Mouse (Mus musculus) left cerebral cortex, adult 2 months (tissue): ENCODE measurements around the gene Xpo6. TPM values are rescaled to one million over a fixed set of nuclear protein-coding genes. Genes with fewer than 3 reads are reported as not detected.

ENCODE experiments used
- DNase-seq, 2 experiments: peaks; one replicate each; pipeline ENCODE4 v3.0.0; 2021 to 2022; ENCODE audit warnings: low spot score in 2 of 2, mixed read lengths in 1 of 2; ENCODE audit errors: extremely low spot score in 1 of 2
- H3K27ac ChIP-seq: fragments of 200-600 bp; 2 replicates; pipeline ENCODE4 v1.8.1; 2022
- H3K4me3 ChIP-seq: fragments of 200-600 bp; 2 replicates; pipeline ENCODE4 v1.8.1; 2022
- CTCF ChIP-seq: fragments of 200-600 bp; IDR thresholded peaks from 2 replicates; pipeline ENCODE4 v1.8.1; 2022; ENCODE audit warnings: antibody characterized with exemption, mild to moderate bottlenecking, moderate library complexity
- intact Hi-C: fragments of 180-260 bp; cut with DNase I; formaldehyde crosslinking; loops from one replicate; pipeline ENCODE4 v1.15.1; 2025
- total RNA-seq, 2 experiments: library from RNA; stranded (reverse); gene quantifications; 2 replicates each; pipeline ENCODE4 v1.2.3; 2021

The Xpo6 gene
- total RNA-seq, 2 experiments from 2014 or later = 92.7 to 102 TPM

DNA sequence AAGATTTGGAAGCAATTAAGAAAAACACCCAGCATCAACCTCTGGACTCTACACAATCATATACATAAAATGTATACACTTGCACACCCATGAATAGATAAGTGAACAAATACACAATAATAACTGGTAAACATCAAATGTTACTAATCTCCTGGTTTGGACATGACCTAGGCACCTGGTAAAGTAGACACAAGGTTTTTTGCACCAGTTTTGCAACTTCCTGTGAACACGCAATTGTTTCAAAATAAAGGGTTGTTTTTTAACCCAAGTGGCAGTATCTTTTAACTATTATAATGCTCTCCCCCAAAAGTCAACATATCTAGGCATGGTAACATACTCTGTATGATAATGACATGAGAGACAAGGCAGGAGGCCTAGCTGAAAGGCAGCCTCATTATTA lies 10.8 kb downstream of the Xpo6 start:
- DNase-seq = no peak
- TF ChIP-seq CTCF = no peak
- intact Hi-C loops = no loop called here
- Histone ChIP-seq H3K4me3 (no peak overlapping the region), H3K27ac (no peak overlapping the region)

DNA sequence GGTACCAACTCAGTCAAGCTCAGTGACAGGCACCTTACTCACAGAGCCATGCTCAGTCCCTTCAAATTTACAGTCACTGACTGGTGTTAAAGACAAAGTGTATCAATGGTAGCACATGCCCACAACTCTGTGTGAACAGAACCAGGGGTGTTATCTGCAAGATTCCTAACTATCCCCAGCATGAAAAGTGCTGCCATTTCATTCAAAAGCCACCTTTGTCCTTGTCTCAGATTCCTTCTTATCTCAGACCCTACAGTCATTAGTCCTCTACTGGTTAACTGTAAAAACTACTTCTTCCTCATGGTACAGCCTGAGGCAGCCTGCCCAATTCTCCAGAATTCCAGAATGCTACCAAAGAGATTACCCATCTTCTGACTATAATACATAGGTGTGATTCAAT lies 14.3 kb downstream of the Xpo6 start:
- Histone ChIP-seq H3K4me3 (no peak overlapping the region), H3K27ac (no peak overlapping the region)
- intact Hi-C loops = no loop called here
- TF ChIP-seq CTCF = no peak
- no peak for DNase-seq

DNA sequence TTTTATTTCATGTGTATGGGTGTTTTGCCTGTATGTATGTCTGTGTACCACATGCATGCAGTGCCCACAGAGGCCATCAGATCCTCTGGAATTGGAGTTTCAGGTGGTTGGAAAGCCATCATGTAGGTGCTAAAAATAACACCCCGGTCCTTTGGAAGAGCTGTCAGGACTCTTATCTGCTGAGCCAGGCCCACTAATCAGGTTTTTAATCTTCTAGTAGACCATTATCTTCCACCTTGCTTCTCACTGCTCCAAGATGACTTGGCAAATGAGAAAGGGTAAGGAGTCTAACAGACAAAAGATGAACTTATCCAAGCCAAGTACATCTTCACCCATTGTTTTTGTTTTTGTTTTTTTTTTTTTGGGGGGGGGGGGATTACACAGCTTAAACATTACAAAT lies 16.7 kb downstream of the Xpo6 start:
- TF ChIP-seq CTCF = no peak
- intact Hi-C loops = no loop called here
- DNase-seq = no peak
- H3K27ac ChIP-seq = no peak overlapping the region
- H3K4me3 ChIP-seq = no peak overlapping the region

DNA sequence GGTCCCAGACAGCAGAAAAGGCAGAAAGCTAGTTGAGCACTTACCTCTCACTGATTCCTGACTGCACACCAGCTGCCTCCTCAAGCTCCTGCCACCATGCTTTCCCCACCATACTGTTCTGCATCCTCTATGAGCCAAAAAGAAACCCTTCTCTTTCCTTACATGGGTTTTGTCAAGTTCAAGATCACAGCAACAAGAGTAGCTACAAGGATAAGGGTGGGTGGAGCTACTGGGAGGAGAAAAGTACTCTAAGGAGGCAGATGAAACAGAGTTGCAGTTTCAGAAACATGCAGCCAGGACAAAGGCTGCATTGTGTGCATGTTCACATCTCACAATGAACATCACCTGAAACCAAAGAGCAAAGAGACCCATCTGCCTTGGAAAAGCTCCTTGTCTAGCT lies 18.8 kb downstream of the Xpo6 start:
- H3K27ac ChIP-seq = no peak overlapping the region
- TF ChIP-seq CTCF = no peak
- DNase-seq = no peak
- intact Hi-C loops = no loop called here
- H3K4me3 ChIP-seq = no peak overlapping the region

DNA sequence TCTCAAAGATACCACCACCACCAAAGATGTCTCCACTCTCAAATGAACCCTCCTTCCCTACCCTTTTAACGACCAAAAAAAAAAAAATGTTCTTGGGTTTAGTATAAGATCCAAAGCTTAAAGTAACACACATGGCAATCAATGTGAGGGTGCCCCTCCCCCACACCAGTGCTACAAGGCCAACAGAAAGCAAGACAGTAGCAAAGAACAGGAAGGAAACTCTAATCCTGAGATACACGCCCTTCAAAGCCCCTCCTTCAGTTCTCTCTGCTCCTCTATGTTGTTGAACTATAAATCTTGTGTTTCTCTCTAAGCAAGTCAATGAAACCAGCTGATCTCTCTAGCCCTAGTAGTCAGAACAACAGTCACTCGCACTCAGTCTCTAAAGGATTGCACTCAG lies 19.3 kb downstream of the Xpo6 start:
- TF ChIP-seq CTCF = no peak
- Histone ChIP-seq H3K27ac (no peak overlapping the region), H3K4me3 (no peak overlapping the region)
- intact Hi-C loops = no loop called here
- DNase-seq = no peak

DNA sequence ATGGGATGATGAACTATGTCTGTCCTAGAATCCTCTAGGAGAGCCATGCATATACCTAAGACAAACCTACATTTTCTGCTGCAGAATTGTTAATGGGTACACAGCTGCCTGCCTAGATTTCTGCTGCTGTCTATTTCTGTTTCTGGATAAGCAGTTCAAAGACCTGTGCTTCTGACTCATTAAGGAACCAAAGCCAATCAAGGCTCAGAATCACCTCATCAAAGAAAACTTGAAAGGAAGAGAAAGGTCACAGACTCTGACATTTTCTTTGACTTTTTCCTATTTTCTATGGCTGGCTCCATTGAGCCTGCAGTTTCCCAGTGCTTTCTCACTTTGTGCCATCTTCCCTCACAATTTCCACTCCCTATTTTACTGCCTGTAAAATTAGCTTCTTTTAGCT lies 21.5 kb downstream of the Xpo6 start:
- no peak for DNase-seq
- H3K27ac ChIP-seq = no peak overlapping the region; the same call in 1 of the 2 replicates
- intact Hi-C loops = no loop called here
- no peak overlapping the region for H3K4me3 ChIP-seq
- no peak for TF ChIP-seq CTCF

DNA sequence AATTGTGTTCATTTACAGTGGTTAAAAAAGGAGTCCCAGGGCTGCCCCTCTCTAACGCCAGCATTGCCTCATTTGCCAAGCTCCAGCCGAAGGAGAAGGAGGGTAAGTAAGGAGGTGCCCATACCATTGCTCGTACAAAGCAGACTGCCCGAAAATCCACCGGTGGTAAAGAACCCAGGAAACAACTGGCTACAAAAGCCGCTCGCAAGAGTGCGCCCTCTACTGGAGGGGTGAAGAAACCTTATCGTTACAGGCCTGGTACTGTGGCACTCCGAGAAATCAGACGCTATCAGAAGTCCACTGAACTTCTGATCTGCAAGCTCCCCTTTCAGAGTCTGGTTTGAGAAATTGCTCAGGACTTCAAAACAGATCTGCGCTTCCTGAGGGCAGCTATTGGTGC lies 24.3 kb downstream of the Xpo6 start:
- TF ChIP-seq CTCF = peak; percentile 37
- intact Hi-C loops = no loop called here
- Histone ChIP-seq H3K4me3 (no peak overlapping the region), H3K27ac (no peak overlapping the region)
- DNase-seq = no peak

DNA sequence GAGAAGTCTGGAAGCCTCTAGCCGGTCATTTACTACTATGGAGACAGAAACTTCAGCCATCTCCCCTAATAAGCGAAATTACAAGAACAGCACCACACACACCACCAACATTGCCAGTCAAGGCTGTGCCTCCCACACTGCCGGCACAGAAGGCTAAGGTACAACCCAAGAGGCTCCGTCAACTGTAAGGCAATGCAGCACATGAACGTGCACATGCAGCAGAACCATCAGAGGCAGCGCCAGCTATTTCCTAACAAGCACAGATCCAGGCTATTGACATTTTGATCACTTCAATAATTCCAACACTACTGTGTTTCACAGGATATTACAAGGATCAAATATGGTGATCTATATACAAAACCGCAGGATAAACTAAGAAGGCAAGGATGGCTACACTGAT lies 24.8 kb downstream of the Xpo6 start:
- no peak for DNase-seq
- no peak for TF ChIP-seq CTCF
- no peak overlapping the region for H3K27ac ChIP-seq
- H3K4me3 ChIP-seq = no peak overlapping the region
- intact Hi-C loops = no loop called here

DNA sequence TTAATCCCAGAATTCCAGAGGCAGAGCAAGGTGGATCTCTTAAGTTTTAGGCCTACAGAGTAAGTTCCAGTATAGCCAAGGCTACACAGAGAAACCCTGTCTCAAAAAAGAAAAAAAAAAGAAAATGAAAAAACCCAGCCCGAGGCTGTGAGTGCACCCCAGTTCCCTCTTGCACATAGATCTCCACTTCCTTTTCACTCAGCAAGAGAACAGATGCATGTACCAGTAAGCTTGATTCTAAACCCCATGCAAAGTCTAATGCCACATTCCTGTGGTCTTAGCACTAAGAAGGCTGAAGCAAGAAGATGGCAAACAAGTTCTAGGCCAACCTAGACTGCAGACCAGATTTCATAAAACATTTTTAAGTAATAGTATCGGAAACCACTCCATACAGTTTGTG lies 25.4 kb downstream of the Xpo6 start:
- intact Hi-C loops = no loop called here
- DNase-seq = no peak
- H3K27ac ChIP-seq = no peak overlapping the region
- H3K4me3 ChIP-seq = no peak overlapping the region
- TF ChIP-seq CTCF = no peak

DNA sequence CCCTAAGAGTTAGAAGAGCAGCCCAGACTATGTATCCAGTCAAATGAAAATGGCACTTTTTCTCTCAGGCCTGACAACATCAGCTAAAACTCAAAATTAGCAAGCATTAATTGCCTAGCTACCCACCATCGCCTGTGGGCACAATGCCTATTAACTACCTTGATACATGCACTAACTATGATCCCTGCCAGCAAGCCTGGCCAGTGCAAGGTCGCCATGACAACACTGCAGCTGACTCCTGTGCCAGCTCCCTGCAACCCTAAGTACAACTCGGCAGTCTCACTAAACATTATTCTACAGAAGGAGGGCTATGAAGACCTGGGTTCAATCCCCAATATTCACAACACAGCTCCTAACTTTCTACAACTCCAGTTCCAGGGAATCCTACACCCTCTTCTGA lies 28.3 kb downstream of the Xpo6 start:
- intact Hi-C loops = no loop called here
- DNase-seq = no peak
- no peak overlapping the region for H3K4me3 ChIP-seq
- H3K27ac ChIP-seq = no peak overlapping the region
- no peak for TF ChIP-seq CTCF

DNA sequence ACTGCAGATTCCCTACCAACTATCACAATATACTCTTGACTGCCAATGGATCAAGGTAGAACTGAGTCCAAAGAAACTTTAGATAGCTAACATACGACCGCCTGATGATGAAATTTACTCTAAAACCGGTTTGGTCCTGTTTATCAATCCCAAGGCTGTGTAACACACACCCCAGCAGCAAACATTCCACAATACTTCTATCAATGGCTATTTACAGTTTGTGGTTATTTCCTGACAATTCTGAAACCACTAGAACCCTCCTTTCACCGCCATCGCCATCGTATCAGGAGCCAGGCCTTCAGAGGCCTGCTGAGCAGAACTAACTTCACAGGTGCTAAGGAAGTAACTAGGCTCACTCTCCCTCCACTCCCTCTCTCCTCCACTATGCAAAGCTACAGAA lies 31.7 kb downstream of the Xpo6 start:
- H3K27ac ChIP-seq = no peak overlapping the region
- no peak overlapping the region for H3K4me3 ChIP-seq
- no peak for DNase-seq
- TF ChIP-seq CTCF = no peak
- intact Hi-C loops = no loop called here

DNA sequence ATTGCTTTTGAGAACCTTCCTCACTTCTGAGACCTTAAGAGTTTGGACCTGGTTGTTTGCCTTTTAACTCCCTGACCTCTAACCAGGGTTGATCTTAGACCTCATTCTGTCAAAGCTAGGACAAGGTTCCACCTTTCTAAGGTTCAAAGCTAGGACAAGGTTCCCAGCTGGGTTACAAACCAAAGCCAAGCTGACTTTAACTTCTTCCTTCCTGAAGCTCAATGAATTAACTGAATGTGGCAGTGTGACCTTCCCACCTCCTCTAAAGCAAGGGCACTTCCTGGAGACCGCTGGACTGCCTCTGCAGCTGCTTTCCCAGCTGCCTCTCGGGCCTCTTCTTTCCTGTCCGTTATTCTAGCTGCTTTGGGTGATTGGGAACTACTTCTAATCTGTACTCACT lies 32.9 kb downstream of the Xpo6 start:
- intact Hi-C loops = no loop called here
- DNase-seq = no peak
- no peak for TF ChIP-seq CTCF

DNA sequence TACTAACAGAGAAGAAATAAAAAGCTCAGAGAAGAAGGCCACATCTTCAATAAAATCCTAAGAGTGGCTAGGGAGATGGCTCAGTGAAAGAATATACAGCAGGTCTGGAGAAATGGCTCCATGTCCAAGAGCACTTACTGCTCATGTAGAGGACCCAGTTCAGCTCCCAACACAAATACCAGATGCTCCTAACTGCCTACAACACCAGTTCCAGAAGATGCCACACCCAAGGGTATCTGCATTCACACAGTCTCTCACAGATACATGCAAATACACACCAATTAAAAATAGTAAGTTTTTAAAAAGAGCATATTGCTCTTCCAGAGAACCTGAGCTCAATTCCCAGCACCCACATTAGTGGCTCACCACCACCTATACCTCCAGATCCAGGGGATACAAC lies 33.7 kb downstream of the Xpo6 start:
- H3K27ac ChIP-seq = no peak overlapping the region

More for the DNA sequence above, 32.9 kb downstream of the Xpo6 start:
- Histone ChIP-seq H3K4me3 (no peak overlapping the region), H3K27ac (no peak overlapping the region)

DNA sequence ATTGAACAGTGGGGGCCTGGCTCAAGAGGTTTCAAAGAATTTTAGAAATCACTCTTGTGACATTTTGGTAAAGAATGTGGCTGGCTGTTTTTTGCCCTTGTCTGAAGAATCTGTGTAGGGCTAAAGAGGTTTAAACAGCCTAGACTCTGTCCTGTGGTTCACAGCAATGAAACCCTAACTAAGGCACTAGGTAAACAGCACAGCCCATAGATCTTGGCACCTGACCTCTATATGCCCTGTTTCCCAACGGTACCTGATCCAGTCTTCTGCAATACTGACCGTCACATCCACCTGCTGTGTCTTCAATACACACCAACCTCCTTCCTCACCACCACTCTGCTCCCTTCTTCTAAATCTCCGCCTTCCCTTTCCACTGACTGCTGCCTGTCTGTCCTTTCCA lies 42.1 kb downstream of the Xpo6 start:
- DNase-seq = no peak
- Histone ChIP-seq H3K4me3 (no peak overlapping the region), H3K27ac (no peak overlapping the region)
- intact Hi-C loops = no loop called here
- TF ChIP-seq CTCF = no peak

More for the DNA sequence above, 33.7 kb downstream of the Xpo6 start:
- DNase-seq = no peak
- TF ChIP-seq CTCF = no peak
- H3K4me3 ChIP-seq = no peak overlapping the region
- intact Hi-C loops = no loop called here
